Mouse (Mus musculus): ENCODE measurements around the gene Draxin. TPM values are rescaled to one million over a fixed set of nuclear protein-coding genes. Genes with fewer than 3 reads are reported as not detected.

Gene Draxin
- polyA plus RNA-seq, 1 experiment, result not detected

- no peak for TF ChIP-seq GATA1 (IDR thresholded peaks at IDR 0.05; ENCODE audit: low read length)
These were observed 46.2 kb downstream of the Draxin start for GRCm38 (mm10) chr4:148084261-148084714.

- TF ChIP-seq GATA1 (IDR thresholded peaks at IDR 0.05; ENCODE audit: low read length), result no peak
These were observed 47.2 kb downstream of the Draxin start for GRCm38 (mm10) chr4:148083176-148083899.

GRCm38 (mm10) chr4:148082257-148083044 is 48.0 kb downstream of the Draxin start:
- no peak for TF ChIP-seq GATA1 (IDR thresholded peaks at IDR 0.05; ENCODE audit: low read length)

- no peak for TF ChIP-seq GATA1 (IDR thresholded peaks at IDR 0.05; ENCODE audit: low read length)
These were observed 49.3 kb downstream of the Draxin start for GRCm38 (mm10) chr4:148081201-148081600.

- TF ChIP-seq GATA1 (IDR thresholded peaks at IDR 0.05; ENCODE audit: low read length), result no peak
These were observed 49.9 kb downstream of the Draxin start for GRCm38 (mm10) chr4:148080597-148080973.

GRCm38 (mm10) chr4:148079944-148080596 is 50.4 kb downstream of the Draxin start:
- TF ChIP-seq GATA1 (IDR thresholded peaks at IDR 0.05; ENCODE audit: low read length), result no peak

GRCm38 (mm10) chr4:148079212-148079611 is 51.3 kb downstream of the Draxin start:
- TF ChIP-seq GATA1 (IDR thresholded peaks at IDR 0.05; ENCODE audit: low read length), result no peak

DNA sequence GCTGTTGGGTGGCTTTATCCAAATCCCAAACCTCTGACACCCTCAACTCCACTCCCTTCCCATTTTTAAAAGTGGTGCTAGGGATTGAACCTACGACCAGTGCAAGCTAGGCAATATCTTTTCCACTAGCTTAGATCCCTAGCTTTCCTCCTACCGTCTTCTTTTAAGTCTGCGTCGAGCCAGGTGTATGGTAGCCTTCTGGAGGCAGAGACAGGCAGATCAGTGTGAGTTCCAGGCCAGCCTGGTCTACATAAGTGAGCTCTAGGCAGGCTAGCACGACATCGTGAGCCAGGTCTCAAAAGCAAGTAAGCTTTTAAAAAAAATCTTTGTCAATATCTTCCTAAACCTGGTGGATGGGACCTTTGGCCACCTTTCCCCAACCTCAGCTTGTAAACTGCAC is 54.6 kb downstream of the Draxin start:
- TF ChIP-seq GATA1 (IDR thresholded peaks at IDR 0.05; ENCODE audit: low read length), result no peak

GRCm38 (mm10) chr4:148075259-148075658 is 55.2 kb downstream of the Draxin start:
- no peak for TF ChIP-seq GATA1 (IDR thresholded peaks at IDR 0.05; ENCODE audit: low read length)

DNA sequence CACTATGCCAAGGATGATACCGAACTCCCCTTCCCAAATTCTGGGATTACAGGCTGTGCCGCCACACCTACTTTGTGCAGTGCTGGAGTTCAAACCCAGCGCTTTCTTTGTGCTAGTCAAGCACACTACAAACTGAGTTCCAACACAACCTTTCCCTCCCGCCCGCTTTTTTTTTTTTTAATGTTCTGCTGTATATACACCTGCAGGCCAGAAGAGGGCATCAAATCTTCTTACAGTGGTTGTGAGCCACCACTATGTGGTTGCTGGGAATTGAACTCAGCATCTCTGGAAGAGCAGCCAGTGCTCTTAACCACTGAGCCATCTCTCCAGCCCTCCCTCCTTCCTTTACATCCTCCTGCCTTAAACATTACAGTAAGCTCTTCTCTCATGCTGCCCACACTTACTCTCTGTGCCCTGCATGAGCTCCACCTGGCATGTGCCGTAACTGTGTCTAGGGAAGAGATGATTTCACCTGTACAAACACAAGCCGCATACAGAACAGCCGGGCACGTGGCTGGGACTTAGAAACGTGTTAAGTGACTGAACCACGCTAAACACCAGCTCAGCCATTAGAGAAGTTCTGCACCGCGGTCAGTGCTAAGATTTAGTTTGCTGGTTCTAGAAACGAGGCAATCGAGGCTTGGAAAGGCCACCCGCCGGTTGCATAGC is 55.8 kb downstream of the Draxin start:
- no peak for TF ChIP-seq GATA1 (IDR thresholded peaks at IDR 0.05; ENCODE audit: low read length)

GRCm38 (mm10) chr4:148071508-148071907 is 59.0 kb downstream of the Draxin start:
- TF ChIP-seq GATA1 (IDR thresholded peaks at IDR 0.05; ENCODE audit: low read length), result no peak

- no peak for TF ChIP-seq GATA1 (IDR thresholded peaks at IDR 0.05; ENCODE audit: low read length)
These were observed 60.8 kb downstream of the Draxin start for GRCm38 (mm10) chr4:148069602-148070218.

GRCm38 (mm10) chr4:148067346-148067745 is 63.2 kb downstream of the Draxin start:
- TF ChIP-seq GATA1 (IDR thresholded peaks at IDR 0.05; ENCODE audit: low read length), result no peak

- no peak for TF ChIP-seq GATA1 (IDR thresholded peaks at IDR 0.05; ENCODE audit: low read length)
These were observed 64.1 kb downstream of the Draxin start for GRCm38 (mm10) chr4:148066401-148066744.

DNA sequence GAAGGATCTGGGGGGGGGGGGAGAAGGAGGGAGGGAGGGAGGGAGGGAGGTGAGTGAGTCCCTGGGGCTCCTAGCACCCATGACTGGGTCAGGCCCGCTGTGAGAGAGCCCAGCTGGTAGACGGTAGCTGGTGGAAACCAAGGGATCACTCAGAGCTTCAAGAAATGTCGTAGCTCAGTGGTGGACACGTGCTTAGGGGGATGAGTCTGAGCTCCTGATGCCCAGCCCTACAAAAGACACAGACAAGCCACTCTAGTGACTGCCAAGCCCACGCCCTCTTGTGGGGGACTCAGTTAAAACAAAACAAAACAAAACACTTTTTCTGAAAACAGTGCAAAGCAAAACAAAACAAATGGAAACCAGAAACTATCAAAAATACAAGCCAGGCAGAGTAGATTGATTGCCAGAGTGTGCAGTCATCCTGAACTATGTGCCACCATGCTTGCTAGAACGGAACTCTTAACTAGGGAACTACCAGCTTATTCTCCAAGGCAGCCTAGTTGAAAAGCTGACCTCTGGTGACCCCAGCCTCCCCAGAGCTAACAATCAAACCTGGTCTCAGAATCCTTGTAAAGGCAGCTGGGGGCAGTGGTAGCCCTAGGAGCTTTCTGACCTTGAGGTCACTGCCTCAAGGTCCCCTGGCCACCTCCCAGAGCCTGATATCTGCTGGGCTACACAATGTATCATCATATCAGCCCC is 64.6 kb downstream of the Draxin start:
- TF ChIP-seq GATA1 (IDR thresholded peaks at IDR 0.05; ENCODE audit: low read length), result no peak

All from G1E-ER4 (cell line).